Mouse (Mus musculus) frontal cortex, adult 2 months (tissue): Measurements from ENCODE around the gene Gm42669. TPM values are rescaled to one million over a fixed set of nuclear protein-coding genes. Genes with fewer than 3 reads are reported as not detected.

ENCODE experiments used
- DNase-seq, 2 experiments: peaks; one replicate each; pipeline ENCODE4 v3.0.0; 2022; ENCODE audit warnings: low spot score in 1 of 2; ENCODE audit errors: extremely low spot score in 1 of 2
- polyA plus RNA-seq: library from polyadenylated mRNA; depleted of rRNA; stranded (reverse); fragments of >200 nt; gene quantifications from 2 replicates; pipeline ENCODE4 v1.2.3, GENCODE M21; 2012

Gene Gm42669
- polyA plus RNA-seq, 1 experiment, result 0.94 TPM

DNA sequence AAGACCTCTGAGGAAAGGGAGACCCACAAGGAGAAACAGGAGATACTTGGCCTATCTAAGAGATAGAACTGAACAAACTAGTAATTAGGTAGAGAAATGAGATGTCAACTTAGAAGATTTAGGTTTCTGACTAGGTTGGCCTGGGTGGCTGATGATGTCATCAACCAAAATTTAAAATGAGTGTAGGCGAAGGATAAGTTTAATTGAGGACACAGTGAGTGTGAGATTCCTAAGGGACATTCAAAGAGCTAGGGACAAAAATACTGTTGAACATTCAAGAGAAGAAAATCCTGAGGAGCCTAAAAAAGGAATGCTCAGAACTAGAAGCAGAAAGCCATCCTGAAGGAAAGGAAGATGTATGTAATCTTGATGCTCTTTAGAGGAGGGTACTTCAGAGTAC, 8.7 kb downstream of the Gm42669 start:
- DNase-seq, result peak in 1 of 2 experiments; percentile 67

DNA sequence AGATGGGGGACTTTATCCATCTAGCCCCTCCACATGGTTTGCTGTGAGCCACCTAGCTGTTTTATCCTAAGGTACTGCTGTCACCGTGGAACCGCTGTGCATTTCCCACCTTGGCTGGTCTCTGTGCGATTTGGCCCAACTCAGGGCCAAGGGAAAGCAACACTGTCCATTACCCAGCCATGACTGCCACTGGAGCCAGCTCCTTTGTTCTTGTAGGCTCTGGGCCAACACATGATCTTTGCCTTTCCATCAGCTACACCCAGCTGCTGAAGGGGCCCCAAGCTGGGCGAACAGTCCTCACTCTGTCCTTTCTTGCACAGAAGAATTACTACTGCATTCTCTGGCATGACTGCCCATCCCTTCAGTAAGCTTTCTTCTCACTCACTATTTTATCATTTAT, 11.2 kb downstream of the Gm42669 start:
- DNase-seq, result no peak

- DNase-seq, result no peak
Observed at GRCm38 (mm10) chr5:107521386-107521785, 14.0 kb downstream of the Gm42669 start.

DNA sequence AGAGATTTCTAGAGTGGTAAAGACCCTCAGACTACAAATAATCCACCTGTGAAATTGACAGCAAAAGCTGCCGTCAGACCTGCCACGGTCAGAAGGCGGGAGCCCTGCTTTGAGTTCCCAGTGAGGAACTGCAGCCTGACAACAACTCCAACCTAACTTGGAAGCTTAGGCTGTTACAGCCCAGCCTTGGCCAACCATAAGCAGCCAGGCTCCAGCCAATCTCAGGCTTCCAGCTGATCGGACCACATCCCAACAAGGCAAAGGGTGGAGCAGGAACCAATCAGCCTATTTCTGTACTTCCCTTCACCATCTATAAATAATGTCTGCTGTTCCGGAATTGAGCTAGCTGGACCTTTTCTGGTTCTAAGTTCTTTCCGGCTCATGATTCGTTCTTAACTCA, 14.5 kb downstream of the Gm42669 start:
- peak; percentile 51 to 67 for DNase-seq

DNA sequence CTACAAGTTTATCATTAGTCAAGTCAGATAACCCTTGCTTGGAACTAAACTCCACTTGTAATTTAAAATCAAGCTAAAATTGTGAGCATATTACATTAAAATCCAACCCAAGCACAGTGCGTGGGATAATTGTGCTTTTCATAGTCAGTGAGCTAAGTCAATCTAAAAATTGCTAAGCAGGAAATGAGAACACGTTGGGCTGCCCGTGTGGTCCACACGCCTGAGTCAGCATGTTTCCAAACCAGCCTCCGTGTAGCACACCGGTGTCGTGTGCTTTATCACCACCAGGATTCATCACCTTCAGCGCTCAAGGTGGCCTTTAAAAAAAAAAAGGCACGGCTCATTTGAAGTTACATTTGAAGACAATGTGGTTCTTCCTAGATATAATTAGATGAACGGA, 16.9 kb downstream of the Gm42669 start:
- DNase-seq, result peak; percentile 57 to 75

DNA sequence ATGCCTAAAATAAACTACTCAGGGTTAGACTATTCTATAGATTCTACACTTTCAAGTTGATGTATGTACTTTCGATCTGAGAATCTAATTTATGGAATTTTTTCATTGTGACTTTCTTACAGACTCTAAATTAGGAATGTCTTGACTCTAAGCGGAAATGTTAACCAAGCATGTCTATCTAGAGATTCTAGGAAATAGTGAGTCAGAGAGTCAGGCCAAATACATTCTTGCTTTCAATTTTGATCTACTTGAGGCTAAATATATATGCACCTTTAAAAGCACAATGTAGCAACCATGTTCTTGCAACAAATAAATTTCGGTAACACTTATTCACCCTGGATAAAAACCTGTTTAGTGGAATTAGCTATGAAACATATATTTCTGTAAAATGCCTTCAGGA, 21.4 kb downstream of the Gm42669 start:
- no peak for DNase-seq

DNA sequence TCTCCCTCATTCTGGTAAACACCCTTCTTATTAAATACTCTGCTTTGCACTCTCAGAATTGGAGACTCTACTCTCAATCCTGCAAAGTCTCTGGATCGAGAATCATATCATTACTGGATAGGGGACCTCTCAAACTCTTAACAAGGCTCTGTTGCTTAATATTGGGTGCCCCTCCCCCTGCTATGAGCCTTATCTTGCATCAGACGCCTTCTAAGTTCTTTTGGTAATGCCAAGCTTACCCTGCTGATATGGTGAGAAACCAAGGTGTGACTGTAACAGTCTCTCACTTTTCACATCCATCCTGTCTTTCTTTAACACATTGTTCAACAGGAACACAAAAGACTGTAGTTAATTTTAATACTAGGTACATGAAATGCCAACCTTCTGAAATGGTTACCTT, 26.2 kb downstream of the Gm42669 start:
- no peak for DNase-seq

GRCm38 (mm10) chr5:107534581-107534980, 27.2 kb downstream of the Gm42669 start, which contains the start of gene 1700028K03Rik:
TSS of gene 1700028K03Rik (plus strand) at chr5:107534709.
- DNase-seq, result no peak

DNA sequence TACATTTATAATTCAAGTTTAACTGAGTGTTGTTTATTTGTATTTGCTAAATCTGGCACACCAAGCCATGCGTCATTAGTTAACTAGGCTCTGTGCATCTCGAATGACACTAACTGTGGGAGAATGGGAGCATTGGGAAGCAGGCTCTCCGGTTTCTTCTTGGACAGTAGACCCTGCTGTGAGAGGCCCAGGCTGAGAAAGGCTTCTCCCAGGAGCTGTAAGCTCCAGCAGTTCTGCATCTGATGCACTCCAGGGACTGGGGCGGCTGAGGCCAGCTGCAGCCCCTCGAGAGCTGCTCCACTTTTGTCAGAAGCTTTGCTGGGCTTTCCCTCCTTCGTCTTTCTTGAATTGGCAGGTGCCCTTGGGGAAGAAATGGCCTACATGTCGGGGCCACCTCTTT, 34.3 kb downstream of the Gm42669 start:
- no peak for DNase-seq

GRCm38 (mm10) chr5:107545927-107546326, 38.5 kb downstream of the Gm42669 start:
- no peak for DNase-seq

GRCm38 (mm10) chr5:107547955-107548354, 40.5 kb downstream of the Gm42669 start:
- no peak for DNase-seq

GRCm38 (mm10) chr5:107548444-107548843, 41.0 kb downstream of the Gm42669 start:
- no peak for DNase-seq

DNA sequence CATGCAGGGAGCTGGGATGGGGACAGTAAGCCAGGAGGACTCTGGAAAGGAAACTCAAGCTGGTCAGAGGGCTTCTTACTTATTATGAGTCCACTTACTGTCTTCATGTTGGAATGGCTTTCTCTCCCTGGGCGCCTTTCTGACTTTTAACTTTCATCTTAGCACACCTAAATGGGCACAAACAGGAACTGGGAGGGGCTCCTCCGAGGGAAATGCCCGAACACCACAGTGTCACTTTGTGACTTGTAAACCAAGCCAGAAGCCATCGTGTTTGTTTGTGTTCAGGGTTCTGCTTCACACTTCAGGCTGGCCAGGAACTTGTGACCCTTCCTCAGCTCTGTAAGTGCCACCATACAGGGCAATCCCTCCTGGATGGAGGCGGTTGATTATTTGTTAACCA, 46.9 kb downstream of the Gm42669 start:
- no peak for DNase-seq

- no peak for DNase-seq
Observed at GRCm38 (mm10) chr5:107556969-107557368, 49.5 kb downstream of the Gm42669 start.

DNA sequence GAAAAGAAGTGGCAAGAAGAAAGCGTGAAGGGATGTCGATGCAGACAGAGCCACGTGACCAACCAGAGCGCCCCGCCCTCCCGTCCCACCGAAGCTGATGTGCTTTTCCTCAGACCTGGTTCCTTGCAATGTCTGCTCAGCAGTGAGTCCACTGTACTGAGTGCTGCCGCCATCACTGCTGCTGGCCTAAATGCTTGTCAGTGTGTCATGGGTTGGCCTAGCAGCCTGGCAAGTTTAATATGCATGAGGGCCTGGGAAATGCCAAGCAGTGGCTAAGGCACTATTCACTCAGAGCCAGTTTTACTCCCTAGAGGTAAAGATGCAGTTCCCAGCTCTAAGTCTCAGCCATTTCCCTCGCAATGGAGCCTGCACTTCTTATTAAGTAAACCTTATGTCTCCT, 61.7 kb downstream of the Gm42669 start:
- DNase-seq, result no peak

- DNase-seq, result peak; percentile 64 to 85
Observed at GRCm38 (mm10) chr5:107597301-107598077, 90.1 kb downstream of the Gm42669 start, which contains the start of the genes Rpap2 and Glmn. TSS of gene Rpap2 (plus strand) at chr5:107597373. TSS of gene Glmn (minus strand) at chr5:107597888.

- DNase-seq, result no peak
Observed at GRCm38 (mm10) chr5:107598380-107598779, 91.0 kb downstream of the Gm42669 start.

DNA sequence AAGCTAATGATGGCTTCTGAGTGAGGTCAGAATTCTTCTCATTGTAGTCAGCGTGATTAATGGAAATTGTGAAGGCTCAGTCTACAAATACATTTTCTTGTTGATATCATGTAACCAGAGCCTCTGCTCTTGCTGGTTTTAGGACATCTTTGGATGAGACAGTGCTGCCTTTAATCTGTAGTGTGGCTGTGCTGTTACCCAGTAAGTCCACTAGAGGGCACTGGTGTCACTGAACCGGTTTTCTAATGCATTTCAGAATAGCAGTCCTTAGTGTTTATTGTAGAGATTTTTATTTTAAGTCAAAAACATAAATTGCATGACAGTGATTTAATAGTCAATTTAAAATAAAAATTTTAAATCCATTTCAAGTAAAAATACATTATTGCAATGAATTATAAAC, 103.8 kb downstream of the Gm42669 start:
- DNase-seq, result peak; percentile 32 to 85

GRCm38 (mm10) chr5:107617986-107618385, 110.6 kb downstream of the Gm42669 start:
- no peak for DNase-seq

GRCm38 (mm10) chr5:107621327-107621726, 113.9 kb downstream of the Gm42669 start:
- DNase-seq, result no peak
